Mouse (Mus musculus): Measurements from ENCODE around the gene Fmo2.
A peak's percentile ranks its signal among the peaks of the same experiment; 100 is the strongest.

The Fmo2 gene

GRCm38 (mm10) chr1:162897838-162898811, at the start of gene Fmo2:
Gene Fmo2 (minus strand): TSS chr1:162898726.
- DNase-seq: no peak

- DNase-seq: no peak
These were observed 49.4 kb upstream of the Fmo2 start for GRCm38 (mm10) chr1:162947934-162948333.

- peak; percentile 16 for DNase-seq
These were observed 48.5 kb upstream of the Fmo2 start for GRCm38 (mm10) chr1:162946837-162947558.

GRCm38 (mm10) chr1:162943700-162944099, 45.2 kb upstream of the Fmo2 start:
- peak; percentile 58 for DNase-seq

GRCm38 (mm10) chr1:162938696-162939351, 40.3 kb upstream of the Fmo2 start:
- DNase-seq: no peak

GRCm38 (mm10) chr1:162937970-162938695, 39.6 kb upstream of the Fmo2 start:
- DNase-seq: no peak

- DNase-seq: no peak
These were observed 38.9 kb upstream of the Fmo2 start, which contains the start of gene Fmo6 for GRCm38 (mm10) chr1:162937415-162937814. Gene Fmo6 (minus strand): TSS chr1:162937515.

GRCm38 (mm10) chr1:162934374-162935012, 36.0 kb upstream of the Fmo2 start:
- no peak for DNase-seq

- no peak for DNase-seq
These were observed 33.9 kb upstream of the Fmo2 start for GRCm38 (mm10) chr1:162932386-162932785.

GRCm38 (mm10) chr1:162931880-162932279, 33.4 kb upstream of the Fmo2 start:
- DNase-seq: no peak

- no peak for DNase-seq
These were observed 32.9 kb upstream of the Fmo2 start for GRCm38 (mm10) chr1:162931310-162931875.

- DNase-seq: no peak
These were observed 32.1 kb upstream of the Fmo2 start for GRCm38 (mm10) chr1:162930631-162931030.

GRCm38 (mm10) chr1:162929146-162929545, 30.6 kb upstream of the Fmo2 start:
- no peak for DNase-seq

GRCm38 (mm10) chr1:162925121-162925520, 26.6 kb upstream of the Fmo2 start:
- no peak for DNase-seq

GRCm38 (mm10) chr1:162916661-162917060, 18.1 kb upstream of the Fmo2 start:
- DNase-seq: no peak

- no peak for DNase-seq
These were observed 16.5 kb upstream of the Fmo2 start for GRCm38 (mm10) chr1:162914932-162915556.

- DNase-seq: no peak
These were observed 13.6 kb upstream of the Fmo2 start for GRCm38 (mm10) chr1:162912085-162912484.

- no peak for DNase-seq
These were observed 3.4 kb upstream of the Fmo2 start for GRCm38 (mm10) chr1:162901879-162902278.

GRCm38 (mm10) chr1:162895900-162896299, 2.6 kb downstream of the Fmo2 start:
- peak; percentile 82 for DNase-seq

- DNase-seq: no peak
These were observed 5.5 kb downstream of the Fmo2 start for GRCm38 (mm10) chr1:162893014-162893413.

- DNase-seq: no peak
These were observed 6.5 kb downstream of the Fmo2 start for GRCm38 (mm10) chr1:162891980-162892451.

All from embryo, embryonic 11 days (tissue).